Mouse (Mus musculus): Measurements from ENCODE around the gene Shc1. TPM values are rescaled to one million over a fixed set of nuclear protein-coding genes. Genes with fewer than 3 reads are reported as not detected.

The Shc1 gene
- polyA plus RNA-seq, 1 experiment from 2014 or later: 111 TPM

GRCm38 (mm10) chr3:89408448-89408847, 9.8 kb upstream of the Shc1 start:
- ATAC-seq (ENCODE audit: borderline replicate concordance, extremely low read depth, low FRiP score, low TSS enrichment): no peak
- Histone ChIP-seq H3K27me3 (no peaks in the 10 kb centered on the region), H3K9me3 (no peaks in the 10 kb centered on the region), H3K27ac (no peak overlapping the region), H3K36me3 (peaks cover 12% of the 10 kb centered on the region), H3K4me1 (peaks cover 12% of the 10 kb centered on the region), H3K9ac (no peak overlapping the region), H3K4me3 (no peak overlapping the region), H3K4me2 (no peak overlapping the region)
- 64% methylated on average over 16 of the region's 16 CpGs for WGBS

DNA sequence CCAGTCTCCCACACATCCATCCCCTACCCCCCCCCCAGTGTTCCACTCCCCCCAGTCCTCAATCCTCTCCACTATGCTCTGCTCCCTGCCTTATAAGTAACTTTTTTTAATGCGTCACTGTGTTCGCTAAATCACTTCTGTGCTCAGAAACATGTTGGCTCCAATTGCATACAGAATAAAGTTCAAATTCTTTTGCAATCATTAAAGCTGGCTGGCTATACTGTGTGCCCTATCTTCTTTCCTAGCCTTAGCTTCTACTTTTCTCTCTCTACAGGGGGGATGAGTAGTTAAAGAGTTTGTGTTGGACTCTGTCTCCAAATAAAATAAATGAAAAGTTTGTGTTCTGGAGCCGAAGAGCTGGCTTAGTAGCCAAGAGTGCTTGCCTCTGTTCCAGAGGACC, 8.5 kb upstream of the Shc1 start:
- 94% methylated on average over 3 of the region's 3 CpGs for WGBS
- H3K9ac ChIP-seq: no peak overlapping the region

DNA sequence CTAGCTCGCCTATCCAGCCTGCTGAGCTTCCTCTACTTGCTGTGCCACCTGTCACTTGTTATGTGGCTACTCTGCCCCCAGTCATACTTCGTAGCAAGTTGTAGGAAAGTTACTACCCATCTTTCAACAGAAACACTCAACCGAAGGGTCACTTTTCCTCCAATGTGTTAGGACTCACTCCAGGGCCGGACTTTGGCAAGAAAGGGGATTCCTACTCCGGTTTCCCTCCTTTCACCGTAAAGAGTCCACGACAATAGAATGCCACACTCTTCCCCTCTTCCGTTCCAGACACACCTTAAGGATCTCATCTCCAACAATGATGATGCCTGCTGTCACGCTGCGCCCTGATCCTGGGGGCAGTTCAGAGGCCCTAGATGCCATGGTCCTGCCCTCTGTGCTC, 7.4 kb upstream of the Shc1 start:
- 75% methylated on average over 10 of the region's 10 CpGs for WGBS
- H3K27ac ChIP-seq: no peak overlapping the region
- H3K4me2 ChIP-seq: peak overlapping the region; percentile 62

More for the DNA sequence above, 8.5 kb upstream of the Shc1 start:
- H3K4me2 ChIP-seq: no peak overlapping the region
- H3K36me3 ChIP-seq: peaks cover 14% of the 10 kb centered on the region
- H3K4me3 ChIP-seq: no peak overlapping the region
- peaks cover 12% of the 10 kb centered on the region for H3K4me1 ChIP-seq
- H3K27me3 ChIP-seq: no peaks in the 10 kb centered on the region
- no peak overlapping the region for H3K27ac ChIP-seq
- ATAC-seq (ENCODE audit: borderline replicate concordance, extremely low read depth, low FRiP score, low TSS enrichment): no peak
- no peaks in the 10 kb centered on the region for H3K9me3 ChIP-seq

GRCm38 (mm10) chr3:89411490-89412393, 6.5 kb upstream of the Shc1 start, which contains the start of gene Flad1:
TSS of gene Flad1 (minus strand) at chr3:89411870.
- H3K9ac ChIP-seq: peak within 1 kb of the TSS; percentile 49
- ATAC-seq (ENCODE audit: borderline replicate concordance, extremely low read depth, low FRiP score, low TSS enrichment): peak; percentile 98
- no peaks in the 10 kb centered on the region for H3K9me3 ChIP-seq
- no peak within 1 kb of the TSS for H3K27ac ChIP-seq
- WGBS: 4% methylated on average over 28 of the region's 28 CpGs
- peak within 1 kb of the TSS; percentile 52 for H3K4me3 ChIP-seq
- H3K36me3 ChIP-seq: peaks cover 32% of the 10 kb centered on the region
- peaks cover 14% of the 10 kb centered on the region for H3K4me1 ChIP-seq
- peak within 1 kb of the TSS; percentile 62 for H3K4me2 ChIP-seq
- H3K27me3 ChIP-seq: no peaks in the 10 kb centered on the region

More for the DNA sequence above, 7.4 kb upstream of the Shc1 start:
- ATAC-seq (ENCODE audit: borderline replicate concordance, extremely low read depth, low FRiP score, low TSS enrichment): no peak
- Histone ChIP-seq H3K4me1 (peaks cover 12% of the 10 kb centered on the region), H3K36me3 (peaks cover 26% of the 10 kb centered on the region), H3K4me3 (peak overlapping the region; percentile 52), H3K27me3 (no peaks in the 10 kb centered on the region), H3K9me3 (no peaks in the 10 kb centered on the region), H3K9ac (peak overlapping the region; percentile 49)

GRCm38 (mm10) chr3:89416158-89416557, 2.1 kb upstream of the Shc1 start:
- no peaks in the 10 kb centered on the region for H3K9me3 ChIP-seq
- H3K27me3 ChIP-seq: no peaks in the 10 kb centered on the region
- no peak overlapping the region for H3K9ac ChIP-seq
- H3K4me1 ChIP-seq: peaks cover 23% of the 10 kb centered on the region
- H3K36me3 ChIP-seq: peaks cover 28% of the 10 kb centered on the region
- H3K4me3 ChIP-seq: no peak overlapping the region
- peak overlapping the region; percentile 77; the same call in 1 of the 2 replicates for H3K4me2 ChIP-seq
- WGBS: 87% methylated on average over 8 of the region's 8 CpGs
- no peak for ATAC-seq (ENCODE audit: borderline replicate concordance, extremely low read depth, low FRiP score, low TSS enrichment)
- H3K27ac ChIP-seq: no peak overlapping the region

DNA sequence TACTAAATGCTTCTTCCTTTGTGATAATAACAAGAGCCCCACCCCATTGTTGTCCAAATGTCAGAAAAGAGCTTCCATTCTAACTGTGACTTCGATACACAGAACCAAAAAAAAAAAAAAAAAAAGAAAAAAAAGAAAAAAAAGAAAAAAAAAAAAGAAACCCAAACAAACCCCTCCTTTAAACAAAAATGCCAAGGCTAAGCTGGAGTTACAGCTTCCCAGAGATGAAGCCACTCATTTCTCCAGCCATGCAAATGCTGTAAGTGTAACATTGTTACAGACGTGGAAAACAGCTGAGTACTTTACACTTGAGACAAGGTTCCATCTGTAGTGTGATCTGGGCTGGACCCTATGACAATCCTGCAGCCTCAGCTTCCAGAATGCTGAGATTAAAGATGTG, 1.1 kb upstream of the Shc1 start:
- Histone ChIP-seq H3K27ac (peak overlapping the region; percentile 92), H3K4me1 (peaks cover 31% of the 10 kb centered on the region), H3K9ac (peak overlapping the region; percentile 60), H3K9me3 (no peaks in the 10 kb centered on the region), H3K36me3 (peaks cover 28% of the 10 kb centered on the region), H3K4me2 (peak overlapping the region; percentile 77), H3K4me3 (peak overlapping the region; percentile 67), H3K27me3 (no peaks in the 10 kb centered on the region)
- no peak for ATAC-seq (ENCODE audit: borderline replicate concordance, extremely low read depth, low FRiP score, low TSS enrichment)
- WGBS: 10% methylated on average over 2 of the region's 2 CpGs

GRCm38 (mm10) chr3:89417840-89418169, 438 bp upstream of the Shc1 start:
- peak; percentile 12; the same call in 1 of the 2 replicates for ATAC-seq (ENCODE audit: borderline replicate concordance, extremely low read depth, low FRiP score, low TSS enrichment)
- Histone ChIP-seq H3K4me2 (peak overlapping the region; percentile 77), H3K9ac (peak overlapping the region; percentile 60), H3K27ac (peak overlapping the region; percentile 92), H3K9me3 (no peaks in the 10 kb centered on the region), H3K4me1 (peaks cover 38% of the 10 kb centered on the region), H3K27me3 (no peaks in the 10 kb centered on the region), H3K36me3 (peaks cover 28% of the 10 kb centered on the region), H3K4me3 (peak overlapping the region; percentile 67)
- WGBS: under 1% methylated on average over 20 of the region's 20 CpGs

DNA sequence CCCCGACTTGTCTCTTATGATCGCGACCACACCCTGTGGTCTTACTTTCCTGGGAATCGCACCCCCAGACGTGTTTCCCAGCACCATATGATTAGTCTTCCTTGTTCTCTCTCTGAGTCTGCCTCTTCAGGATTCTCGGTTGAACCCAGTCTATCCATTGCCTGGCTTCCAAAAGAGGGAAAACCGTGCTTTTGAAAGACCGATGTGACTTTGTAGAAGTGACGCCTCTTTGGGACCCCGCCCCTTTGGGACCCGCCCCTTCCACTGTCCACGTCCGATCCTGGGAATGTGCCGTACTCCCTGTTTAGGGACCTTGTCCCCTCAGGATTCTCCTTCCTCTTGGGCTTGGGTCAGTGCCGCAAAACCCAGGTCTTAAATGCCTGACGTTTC, 613 bp downstream of the Shc1 start:
- peak; percentile 28; the same call in 1 of the 2 replicates for ATAC-seq (ENCODE audit: borderline replicate concordance, extremely low read depth, low FRiP score, low TSS enrichment)
- Histone ChIP-seq H3K27ac (peak overlapping the region; percentile 100), H3K4me1 (peaks cover 44% of the 10 kb centered on the region), H3K27me3 (no peaks in the 10 kb centered on the region), H3K4me2 (peak overlapping the region; percentile 81), H3K9me3 (no peaks in the 10 kb centered on the region), H3K4me3 (peak overlapping the region; percentile 67), H3K36me3 (peaks cover 32% of the 10 kb centered on the region), H3K9ac (peak overlapping the region; percentile 64)
- under 1% methylated on average over 16 of the region's 16 CpGs for WGBS

DNA sequence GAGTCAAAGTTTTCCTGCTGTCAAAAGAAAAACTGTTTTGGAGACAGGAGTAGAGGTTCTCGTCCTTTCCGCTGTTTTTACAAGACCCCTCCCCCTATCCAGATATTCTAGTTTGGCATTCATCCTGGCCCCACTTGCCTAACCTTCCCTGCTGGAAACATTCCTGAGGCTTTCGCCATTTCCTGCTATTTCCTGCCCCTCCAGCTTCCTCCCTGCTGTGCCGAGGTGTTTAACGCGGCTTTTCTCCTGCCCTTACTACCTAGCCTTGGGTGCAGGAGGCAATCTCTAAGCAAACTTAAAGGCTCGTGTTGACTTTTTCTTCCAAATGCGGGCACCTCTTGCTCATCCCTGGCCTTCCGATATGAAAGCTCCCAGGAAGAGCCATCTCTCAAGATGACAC, 1.3 kb downstream of the Shc1 start:
- Histone ChIP-seq H3K36me3 (peaks cover 32% of the 10 kb centered on the region), H3K4me2 (peak overlapping the region; percentile 81), H3K9me3 (no peaks in the 10 kb centered on the region), H3K27me3 (no peaks in the 10 kb centered on the region), H3K9ac (peak overlapping the region; percentile 64), H3K4me3 (peak overlapping the region; percentile 67), H3K27ac (peak overlapping the region; percentile 100), H3K4me1 (peaks cover 44% of the 10 kb centered on the region)
- no peak for ATAC-seq (ENCODE audit: borderline replicate concordance, extremely low read depth, low FRiP score, low TSS enrichment)
- WGBS: 0% methylated on average over 9 of the region's 9 CpGs

DNA sequence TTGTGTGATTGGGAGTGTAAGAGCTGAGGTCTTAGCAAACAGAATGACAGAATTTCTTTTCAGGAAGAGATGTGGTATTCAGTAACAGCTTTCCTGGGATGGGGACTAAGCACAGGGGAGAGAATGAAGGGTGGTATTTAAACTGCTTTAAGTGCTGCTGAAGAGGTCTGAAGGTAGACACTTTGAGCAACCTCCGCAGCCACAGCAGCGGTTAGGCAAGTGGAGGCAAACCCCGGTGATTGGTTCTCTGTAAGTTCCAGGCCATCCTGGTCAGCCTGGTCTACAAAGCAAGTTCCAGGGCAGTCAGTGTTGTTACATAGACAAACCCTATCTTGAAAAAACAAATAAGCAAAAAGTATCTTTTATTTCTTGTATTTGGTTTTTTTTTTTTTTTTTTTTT, 1.7 kb downstream of the Shc1 start:
- 15% methylated on average over 3 of the region's 3 CpGs for WGBS
- H3K4me3 ChIP-seq: peak overlapping the region; percentile 67
- no peaks in the 10 kb centered on the region for H3K27me3 ChIP-seq
- H3K4me1 ChIP-seq: peaks cover 44% of the 10 kb centered on the region
- no peak for ATAC-seq (ENCODE audit: borderline replicate concordance, extremely low read depth, low FRiP score, low TSS enrichment)
- peak overlapping the region; percentile 100 for H3K27ac ChIP-seq
- peak overlapping the region; percentile 81 for H3K4me2 ChIP-seq
- H3K36me3 ChIP-seq: peaks cover 32% of the 10 kb centered on the region
- peak overlapping the region; percentile 38 for H3K9ac ChIP-seq
- H3K9me3 ChIP-seq: no peaks in the 10 kb centered on the region

- H3K36me3 ChIP-seq: peaks cover 32% of the 10 kb centered on the region
- H3K4me2 ChIP-seq: peak overlapping the region; percentile 81
- H3K4me3 ChIP-seq: peak overlapping the region; percentile 52
- peak overlapping the region; percentile 100 for H3K27ac ChIP-seq
- no peak overlapping the region for H3K9ac ChIP-seq
- H3K4me1 ChIP-seq: peaks cover 44% of the 10 kb centered on the region
- no peaks in the 10 kb centered on the region for H3K9me3 ChIP-seq
- WGBS: 36% methylated on average over 2 of the region's 2 CpGs
- no peaks in the 10 kb centered on the region for H3K27me3 ChIP-seq
- ATAC-seq (ENCODE audit: borderline replicate concordance, extremely low read depth, low FRiP score, low TSS enrichment): no peak
These were observed 2.2 kb downstream of the Shc1 start for GRCm38 (mm10) chr3:89420421-89420820.
